ENCODE assay signal across 31 mouse cellular contexts in genomic region chr2:102011311-102011975, GRCm38 (mm10).
DNase-seq lines count a peak whose midpoint lies in the region; ATAC-seq lines count a peak whose summit lies in the region.
"Had no signal": no experiment of that assay in that cellular context is flagged by ENCODE, and none has a peak within 500 bp of the region (broad histone marks: within the 10 kb centered on the region; RNA-seq: fewer than 3 reads in every experiment).

No protein-coding gene starts in this region.

- H3K27me3 ChIP-seq in kidney, embryonic 14.5 days (ENCODE audit: control insufficient read depth, insufficient read depth, low read length), result no peaks in the 10 kb centered on the region
- H3K27me3 ChIP-seq in liver, embryonic 11.5 days (replicated peaks; ENCODE audit: control insufficient read depth, insufficient read depth, low read length), result no peaks in the 10 kb centered on the region
- H3K27me3 ChIP-seq in liver, embryonic 12.5 days (replicated peaks), result no peaks in the 10 kb centered on the region
- no peaks in the 10 kb centered on the region for H3K27me3 ChIP-seq in liver, embryonic 15.5 days
- H3K27me3 ChIP-seq: embryonic facial prominence, embryonic 12.5 days; forebrain, embryonic 15.5 days; hindbrain, embryonic 15.5 days; midbrain, embryonic 12.5 days; neural tube, embryonic 15.5 days had no signal

- H3K27ac ChIP-seq in kidney, embryonic 14.5 days (ENCODE audit: low read depth, low read length), result no peak overlapping the region
- no peak overlapping the region for H3K27ac ChIP-seq in liver, embryonic 11.5 days (ENCODE audit: low read depth, low read length)
- no peak overlapping the region for H3K27ac ChIP-seq in liver, embryonic 12.5 days
- 0 out of 2 replicates have a peak overlapping the region, but pooled peaks have one; percentile 9 for H3K27ac ChIP-seq in liver, embryonic 15.5 days (replicated peaks)
- H3K27ac ChIP-seq: embryonic facial prominence, embryonic 12.5 days; forebrain, embryonic 10.5 days; forebrain, embryonic 15.5 days; hindbrain, embryonic 10.5 days; hindbrain, embryonic 15.5 days; layer of hippocampus, adult 2 months; neural tube, embryonic 15.5 days had no signal

- no peak overlapping the region for H3K9ac ChIP-seq in kidney, embryonic 14.5 days (ENCODE audit: low read depth, low read length)
- H3K9ac ChIP-seq in liver, embryonic 11.5 days (ENCODE audit: low read depth, low read length), result no peak overlapping the region
- no peak overlapping the region for H3K9ac ChIP-seq in liver, embryonic 12.5 days
- H3K9ac ChIP-seq in liver, embryonic 15.5 days, result no peak overlapping the region
- H3K9ac ChIP-seq: embryonic facial prominence, embryonic 12.5 days; forebrain, embryonic 15.5 days; hindbrain, embryonic 15.5 days; lung, embryonic 14.5 days; midbrain, embryonic 12.5 days; neural tube, embryonic 15.5 days had no signal

- no peaks in the 10 kb centered on the region for H3K9me3 ChIP-seq in kidney, embryonic 14.5 days (ENCODE audit: control insufficient read depth, low read length)
- no peaks in the 10 kb centered on the region for H3K9me3 ChIP-seq in liver, embryonic 11.5 days (ENCODE audit: control insufficient read depth, low read length)
- no peaks in the 10 kb centered on the region for H3K9me3 ChIP-seq in liver, embryonic 12.5 days (replicated peaks)
- no peaks in the 10 kb centered on the region for H3K9me3 ChIP-seq in liver, embryonic 15.5 days (replicated peaks)
- H3K9me3 ChIP-seq: embryonic facial prominence, embryonic 12.5 days; forebrain, embryonic 10.5 days; forebrain, embryonic 15.5 days; hindbrain, embryonic 10.5 days; hindbrain, embryonic 15.5 days; midbrain, embryonic 12.5 days; neural tube, embryonic 15.5 days had no signal

- no peak for DNase-seq in kidney, adult 18-20 months
- no peak for DNase-seq in liver, embryonic 11.5 days (ENCODE audit: low spot score)
- DNase-seq in liver, result no peak
- no peak for DNase-seq in left cerebral cortex, postnatal 25 days (ENCODE audit: low spot score in 2 of 2)
- DNase-seq in adrenal gland, postnatal 14 days, result no peak
- DNase-seq: adrenal gland, adult 2 months; B cell, adult 2 months; cerebellum, adult 2 months; cerebellum, postnatal 14 days; gastrocnemius, postnatal 25 days; heart, adult 11 months; heart, postnatal 10 days; kidney, adult 9 months; left cerebral cortex, postnatal 4 days; lung, embryonic 14.5 days; retina, postnatal 1 day; right cerebral cortex, postnatal 14 days had no signal

- no peak overlapping the region for H3K4me2 ChIP-seq in kidney, embryonic 14.5 days (replicated peaks; ENCODE audit: low read depth, low read length)
- no peak overlapping the region for H3K4me2 ChIP-seq in liver, embryonic 11.5 days
- H3K4me2 ChIP-seq in liver, embryonic 12.5 days, result no peak overlapping the region
- no peak overlapping the region for H3K4me2 ChIP-seq in liver, embryonic 15.5 days
- H3K4me2 ChIP-seq: embryonic facial prominence, embryonic 12.5 days; forebrain, embryonic 15.5 days; heart, embryonic 11.5 days; hindbrain, embryonic 15.5 days; lung, embryonic 14.5 days; midbrain, embryonic 12.5 days; neural tube, embryonic 15.5 days had no signal

- intact Hi-C loops in left cerebral cortex, postnatal 25 days (cut with DNase I), result no loop called here

- H3K4me1 ChIP-seq in kidney, embryonic 14.5 days (ENCODE audit: control insufficient read depth, insufficient read depth, low read length), result peaks cover 13% of the 10 kb centered on the region; the same call in 1 of the 2 replicates
- H3K4me1 ChIP-seq in liver, embryonic 11.5 days (replicated peaks; ENCODE audit: control insufficient read depth, insufficient read depth, low read length), result no peaks in the 10 kb centered on the region
- 0 out of 2 replicates have a peak, but pooled peaks cover 11% of the 10 kb centered on the region for H3K4me1 ChIP-seq in liver, embryonic 12.5 days
- H3K4me1 ChIP-seq in liver, embryonic 15.5 days (replicated peaks), result peaks cover 3% of the 10 kb centered on the region; the same call in 1 of the 2 replicates

- no peaks in the 10 kb centered on the region for H3K36me3 ChIP-seq in kidney, embryonic 14.5 days (ENCODE audit: control insufficient read depth, insufficient read depth, low read length)
- no peaks in the 10 kb centered on the region for H3K36me3 ChIP-seq in liver, embryonic 11.5 days (ENCODE audit: control insufficient read depth, insufficient read depth, low read length)
- no peaks in the 10 kb centered on the region for H3K36me3 ChIP-seq in liver, embryonic 12.5 days
- no peaks in the 10 kb centered on the region for H3K36me3 ChIP-seq in liver, embryonic 15.5 days (replicated peaks)
- H3K36me3 ChIP-seq: embryonic facial prominence, embryonic 12.5 days; forebrain, embryonic 10.5 days; hindbrain, embryonic 10.5 days; hindbrain, embryonic 15.5 days; midbrain, embryonic 12.5 days; neural tube, embryonic 15.5 days had no signal

- ATAC-seq in kidney, embryonic 14.5 days (ENCODE audit: low FRiP score, low TSS enrichment), result peak; percentile 41; the same call in 1 of the 2 replicates
- ATAC-seq in liver, embryonic 11.5 days (replicated peaks; ENCODE audit: low FRiP score), result peak; percentile 37; the same call in 1 of the 2 replicates
- peak; percentile 41; the same call in 1 of the 2 replicates for ATAC-seq in liver, embryonic 12.5 days
- ATAC-seq in liver, embryonic 15.5 days (ENCODE audit: insufficient read depth), result peak; percentile 59; the same call in 1 of the 2 replicates
- ATAC-seq: activated CD4-positive, CD25-positive, alpha-beta regulatory T cell, adult 4 months; forebrain, embryonic 15.5 days; inflammation-experienced regulatory T-cells, adult 6 months had no signal

- H3K4me3 ChIP-seq in kidney, embryonic 14.5 days (ENCODE audit: low read length), result no peak overlapping the region
- H3K4me3 ChIP-seq in liver, embryonic 11.5 days (ENCODE audit: low read depth, low read length), result no peak overlapping the region
- H3K4me3 ChIP-seq in liver, embryonic 12.5 days, result no peak overlapping the region
- no peak overlapping the region for H3K4me3 ChIP-seq in liver, embryonic 15.5 days (replicated peaks)
- H3K4me3 ChIP-seq: embryonic facial prominence, embryonic 12.5 days; forebrain, embryonic 10.5 days; forebrain, embryonic 15.5 days; hindbrain, embryonic 10.5 days; hindbrain, embryonic 15.5 days; layer of hippocampus, adult 2 months; midbrain, embryonic 12.5 days; neural tube, embryonic 15.5 days had no signal

- WGBS in kidney, embryonic 14.5 days, result 45% methylated on average over 6 of the region's 6 CpGs
- 68% methylated on average over 6 of the region's 6 CpGs for WGBS in liver, embryonic 11.5 days
- whole genome bisulfite sequencing in liver, embryonic 12.5 days (ENCODE audit: insufficient replicate concordance), result 62% methylated on average over 6 of the region's 6 CpGs
- WGBS in liver, embryonic 15.5 days (ENCODE audit: insufficient replicate concordance), result 43% methylated on average over 6 of the region's 6 CpGs
